Mouse (Mus musculus) C2C12 (cell line): ENCODE measurements around the gene Zfp580.

ENCODE experiments used
- CEBPB ChIP-seq: IDR thresholded peaks from one replicate; pipeline ENCODE4 v1.6.1; 2011; ENCODE audit warnings: low read depth, mild to moderate bottlenecking, control low read depth, moderate library complexity
- CTCF ChIP-seq: IDR thresholded peaks from one replicate; pipeline ENCODE4 v1.5.1; 2011; ENCODE audit not compliant: control insufficient read depth, insufficient read depth, insufficient read length
- MAX ChIP-seq: IDR thresholded peaks from one replicate; pipeline ENCODE4 v1.6.1; 2011; ENCODE audit warnings: mild to moderate bottlenecking, control low read depth
- MYOG ChIP-seq: IDR thresholded peaks from one replicate; pipeline ENCODE4 v1.6.1; 2011; ENCODE audit not compliant: control insufficient read depth, insufficient read length; ENCODE audit errors: extremely low read depth
- USF1 ChIP-seq: IDR thresholded peaks from one replicate; pipeline ENCODE4 v1.6.1; 2011; ENCODE audit warnings: low read depth, mild to moderate bottlenecking, control low read depth, moderate library complexity

DNA sequence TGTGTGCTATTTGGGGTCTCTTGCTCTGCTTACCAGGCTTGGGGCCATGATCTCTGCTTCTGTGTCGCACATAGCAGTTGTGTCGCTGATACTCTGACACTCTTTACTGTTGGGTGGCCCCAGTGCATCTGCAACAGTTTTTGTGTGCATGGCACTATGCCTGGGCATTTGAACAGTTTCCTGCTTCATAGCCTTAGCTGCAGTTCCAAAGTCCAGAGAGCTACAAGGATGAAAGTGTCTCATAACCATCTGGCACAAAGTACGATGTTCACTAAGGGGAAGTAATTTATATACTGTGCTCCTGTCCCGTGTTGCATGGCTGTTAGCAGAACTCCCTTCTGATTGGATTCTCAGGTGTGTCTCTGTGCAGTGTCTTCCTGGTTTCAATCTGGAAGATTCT, 36.5 kb downstream of the Zfp580 start:
- TF ChIP-seq MYOG (no peak), CTCF (no peak), USF1 (no peak), CEBPB (no peak), MAX (no peak)
